Mouse (Mus musculus) limb, embryonic 13.5 days (tissue): Measurements from ENCODE around the gene Hist2h2aa1. TPM values are rescaled to one million over a fixed set of nuclear protein-coding genes. Genes with fewer than 3 reads are reported as not detected.
"Not testable (repeated sequence)": the region's sequence is repeated elsewhere in the genome, so short reads cannot be mapped to it uniquely, and the experiment has no call there.

Experiments
- ATAC-seq: fragments of 200-750 bp; cut with Nextera tagmentation; 2 replicates; pipeline ENCODE4 v1.8.0; 2017; ENCODE audit warnings: low read depth, moderate number of reproducible peaks, moderate TSS enrichment; ENCODE audit not compliant: low FRiP score
- H3K27ac ChIP-seq: fragments of 300-500 bp; sonication (generic); 2 replicates; pipeline ENCODE4 v1.5.1; 2015; ENCODE audit warnings: inconsistent platforms, mild to moderate bottlenecking, moderate library complexity
- H3K27me3 ChIP-seq: fragments of 300-500 bp; sonication (generic); 2 replicates; pipeline ENCODE4 v1.6.1; 2015; ENCODE audit warnings: mild to moderate bottlenecking, inconsistent platforms
- H3K36me3 ChIP-seq: fragments of 300-500 bp; sonication (generic); 2 replicates; pipeline ENCODE4 v1.6.1; 2015; ENCODE audit warnings: inconsistent platforms, mild to moderate bottlenecking, moderate library complexity
- H3K4me1 ChIP-seq: fragments of 300-500 bp; sonication (generic); 2 replicates; pipeline ENCODE4 v1.6.1; 2015; ENCODE audit warnings: inconsistent platforms
- H3K4me2 ChIP-seq: fragments of 300-500 bp; sonication (generic); replicated peaks from 2 replicates; pipeline ENCODE4 v1.6.1; 2015; ENCODE audit warnings: inconsistent platforms, mild to moderate bottlenecking, moderate library complexity
- H3K4me3 ChIP-seq: fragments of 300-500 bp; sonication (generic); 2 replicates; pipeline ENCODE4 v1.5.1; 2015; ENCODE audit warnings: moderate library complexity, mild to moderate bottlenecking, inconsistent platforms
- H3K9ac ChIP-seq: fragments of 300-500 bp; sonication (generic); 2 replicates; pipeline ENCODE4 v1.6.1; 2015; ENCODE audit warnings: mild to moderate bottlenecking, inconsistent platforms
- H3K9me3 ChIP-seq: fragments of 300-500 bp; sonication (generic); 2 replicates; pipeline ENCODE4 v1.6.1; 2016; ENCODE audit warnings: inconsistent platforms
- WGBS: fragments of 180-500 bp; shearing (Covaris S2); methylation state at CpG from one replicate; pipeline ENCODE4 v1.1.7; 2015; 5-methylcytosine and 5-hydroxymethylcytosine counted together
- polyA plus RNA-seq: library from polyadenylated mRNA; unstranded; fragments of >200 nt; fragmentation: Nextera tagmentation; extraction: Ambion mirVana; gene quantifications from 2 replicates; pipeline ENCODE4 v1.2.1, GENCODE M21; 2015

Gene Hist2h2aa1
- polyA plus RNA-seq, 1 experiment from 2014 or later: 19.0 TPM

- no peaks in the 10 kb centered on the region for H3K36me3 ChIP-seq
- H3K4me1 ChIP-seq: peaks cover 19% of the 10 kb centered on the region
- ATAC-seq: no peak
- H3K9me3 ChIP-seq: no peaks in the 10 kb centered on the region
- H3K4me2 ChIP-seq: no peak overlapping the region
- no peaks in the 10 kb centered on the region for H3K27me3 ChIP-seq
- H3K27ac ChIP-seq: no peak overlapping the region
- H3K4me3 ChIP-seq: no peak overlapping the region
- H3K9ac ChIP-seq: no peak overlapping the region
- WGBS: 76% methylated on average over 2 of the region's 2 CpGs
These were observed 10.4 kb upstream of the Hist2h2aa1 start for GRCm38 (mm10) chr3:96234914-96235313.

- 55% methylated on average over 3 of the region's 3 CpGs for WGBS
- no peaks in the 10 kb centered on the region for H3K36me3 ChIP-seq
- H3K4me2 ChIP-seq: no peak overlapping the region
- no peaks in the 10 kb centered on the region for H3K27me3 ChIP-seq
- no peak overlapping the region for H3K4me3 ChIP-seq
- H3K27ac ChIP-seq: no peak overlapping the region
- ATAC-seq: no peak
- peaks cover 21% of the 10 kb centered on the region for H3K4me1 ChIP-seq
- no peak overlapping the region for H3K9ac ChIP-seq
- no peaks in the 10 kb centered on the region for H3K9me3 ChIP-seq
These were observed 9.5 kb upstream of the Hist2h2aa1 start for GRCm38 (mm10) chr3:96235836-96236235.

GRCm38 (mm10) chr3:96236834-96237334 is 8.4 kb upstream of the Hist2h2aa1 start:
- no peaks in the 10 kb centered on the region for H3K27me3 ChIP-seq
- H3K4me3 ChIP-seq: peak overlapping the region; percentile 49
- peak overlapping the region; percentile 79; the same call in 1 of the 2 replicates for H3K27ac ChIP-seq
- peak overlapping the region; percentile 67 for H3K4me2 ChIP-seq
- peak overlapping the region; percentile 75 for H3K9ac ChIP-seq
- no peaks in the 10 kb centered on the region for H3K36me3 ChIP-seq
- 78% methylated on average over 4 of the region's 4 CpGs for WGBS
- H3K9me3 ChIP-seq: no peaks in the 10 kb centered on the region
- ATAC-seq: no peak
- peaks cover 24% of the 10 kb centered on the region for H3K4me1 ChIP-seq

GRCm38 (mm10) chr3:96237335-96237903 is 7.9 kb upstream of the Hist2h2aa1 start:
- no peak for ATAC-seq
- no peaks in the 10 kb centered on the region for H3K36me3 ChIP-seq
- H3K9me3 ChIP-seq: no peaks in the 10 kb centered on the region
- H3K27ac ChIP-seq: peak overlapping the region; percentile 79
- H3K4me2 ChIP-seq: peak overlapping the region; percentile 67
- H3K4me3 ChIP-seq: peak overlapping the region; percentile 49
- no peaks in the 10 kb centered on the region for H3K27me3 ChIP-seq
- WGBS: 21% methylated on average over 7 of the region's 7 CpGs
- peak overlapping the region; percentile 75 for H3K9ac ChIP-seq
- H3K4me1 ChIP-seq: peaks cover 24% of the 10 kb centered on the region

- Histone ChIP-seq H3K27ac (peak overlapping the region; percentile 81), H3K9ac (peak overlapping the region; percentile 75), H3K27me3 (no peaks in the 10 kb centered on the region), H3K4me2 (peak overlapping the region; percentile 67), H3K4me1 (peaks cover 24% of the 10 kb centered on the region), H3K36me3 (no peaks in the 10 kb centered on the region), H3K9me3 (no peaks in the 10 kb centered on the region), H3K4me3 (peak overlapping the region; percentile 49)
- WGBS: under 1% methylated on average over 12 of the region's 12 CpGs
- no peak for ATAC-seq
These were observed 7.3 kb upstream of the Hist2h2aa1 start for GRCm38 (mm10) chr3:96237904-96238511.

GRCm38 (mm10) chr3:96238954-96239793 is 6.1 kb upstream of the Hist2h2aa1 start, which contains the start of gene Hist2h3c2:
Gene Hist2h3c2, minus strand, starts transcription at chr3:96239127.
- H3K9me3 ChIP-seq, H3K27me3 ChIP-seq, H3K36me3 ChIP-seq: not testable (repeated sequence)
- Histone ChIP-seq H3K4me2 (peak within 1 kb of the TSS; percentile 67), H3K4me1 (peaks cover 30% of the 10 kb centered on the region), H3K4me3 (peak within 1 kb of the TSS; percentile 49), H3K9ac (peak within 1 kb of the TSS; percentile 75), H3K27ac (peak within 1 kb of the TSS; percentile 81)
- WGBS: under 1% methylated on average over 17 of the region's 68 CpGs
- ATAC-seq: peak; percentile 89

GRCm38 (mm10) chr3:96239949-96240798 is 5.1 kb upstream of the Hist2h2aa1 start, which contains the start of gene Hist2h2aa2:
Gene Hist2h2aa2, minus strand, starts transcription at chr3:96240276.
- H3K36me3 ChIP-seq, H3K27me3 ChIP-seq, H3K9me3 ChIP-seq: not testable (repeated sequence)
- peak within 1 kb of the TSS; percentile 61 for H3K9ac ChIP-seq
- peak; percentile 87 for ATAC-seq
- 3% methylated on average over 42 of the region's 85 CpGs for WGBS
- peak within 1 kb of the TSS; percentile 39 for H3K4me3 ChIP-seq
- peaks cover 36% of the 10 kb centered on the region for H3K4me1 ChIP-seq
- H3K27ac ChIP-seq: peak within 1 kb of the TSS; percentile 85
- peak within 1 kb of the TSS; percentile 52 for H3K4me2 ChIP-seq

- Histone ChIP-seq H3K27ac (peak overlapping the region; percentile 85), H3K4me3 (peak overlapping the region; percentile 28)
- ATAC-seq: no peak
These were observed 4.5 kb upstream of the Hist2h2aa1 start for GRCm38 (mm10) chr3:96240799-96241197.

GRCm38 (mm10) chr3:96243921-96244572 is 1.2 kb upstream of the Hist2h2aa1 start:
- peak overlapping the region; percentile 83 for H3K9ac ChIP-seq
- peak overlapping the region; percentile 66 for H3K4me2 ChIP-seq
- ATAC-seq: no peak
- no peaks in the 10 kb centered on the region for H3K9me3 ChIP-seq
- H3K4me1 ChIP-seq: peaks cover 36% of the 10 kb centered on the region
- peak overlapping the region; percentile 53 for H3K4me3 ChIP-seq
- H3K36me3 ChIP-seq: no peaks in the 10 kb centered on the region
- 81% methylated on average over 7 of the region's 7 CpGs for whole genome bisulfite sequencing
- H3K27me3 ChIP-seq: no peaks in the 10 kb centered on the region
- H3K27ac ChIP-seq: peak overlapping the region; percentile 99

More at GRCm38 (mm10) chr3:96240799-96241197, 4.5 kb upstream of the Hist2h2aa1 start:
- H3K36me3 ChIP-seq: no peaks in the 10 kb centered on the region
- whole genome bisulfite sequencing: 82% methylated on average over 9 of the region's 9 CpGs
- peaks cover 36% of the 10 kb centered on the region for H3K4me1 ChIP-seq
- peak overlapping the region; percentile 52 for H3K4me2 ChIP-seq
- H3K9me3 ChIP-seq: no peaks in the 10 kb centered on the region
- H3K9ac ChIP-seq: peak overlapping the region; percentile 61
- no peaks in the 10 kb centered on the region for H3K27me3 ChIP-seq

- H3K4me1 ChIP-seq: peaks cover 50% of the 10 kb centered on the region
- peak overlapping the region; percentile 53 for H3K4me2 ChIP-seq
- not testable (repeated sequence) for H3K27me3 ChIP-seq, H3K36me3 ChIP-seq, H3K9me3 ChIP-seq, ATAC-seq
- H3K4me3 ChIP-seq: peak overlapping the region; percentile 39
- peak overlapping the region; percentile 75; the same call in 1 of the 2 replicates for H3K27ac ChIP-seq
- 0 out of 2 replicates have a peak overlapping the region, but pooled peaks have one; percentile 59 for H3K9ac ChIP-seq
- 0% methylated on average over 10 of the region's 21 CpGs for WGBS
These were observed 721 bp downstream of the Hist2h2aa1 start for GRCm38 (mm10) chr3:96246018-96246417.

GRCm38 (mm10) chr3:96246427-96246856 is 1.1 kb downstream of the Hist2h2aa1 start, which contains the start of gene Hist2h3c1:
Gene Hist2h3c1, plus strand, starts transcription at chr3:96246685.
- Histone ChIP-seq H3K27ac (peak within 1 kb of the TSS; percentile 75), H3K9ac (peak within 1 kb of the TSS; percentile 70), H3K4me3 (peak within 1 kb of the TSS; percentile 45), H3K4me2 (peak within 1 kb of the TSS; percentile 64), H3K4me1 (peaks cover 50% of the 10 kb centered on the region)
- not testable (repeated sequence) for H3K36me3 ChIP-seq, H3K27me3 ChIP-seq, H3K9me3 ChIP-seq
- 0% methylated on average over 1 of the region's 47 CpGs for WGBS
- ATAC-seq: peak; percentile 91
